Mouse (Mus musculus): ENCODE data around the gene Skap1. TPM values are rescaled to one million over a fixed set of nuclear protein-coding genes. Genes with fewer than 3 reads are reported as not detected.
"Not testable (repeated sequence)": the region's sequence is repeated elsewhere in the genome, so short reads cannot be mapped to it uniquely, and the experiment has no call there.

Gene Skap1
- polyA plus RNA-seq, 1 experiment from 2014 or later: 6.5 TPM

GRCm38 (mm10) chr11:96713210-96714005 lies 249.0 kb downstream of the Skap1 start:
- H3K36me3 ChIP-seq: no peaks in the 10 kb centered on the region
- H3K27ac ChIP-seq (replicated peaks): peak overlapping the region; percentile 69
- H3K4me1 ChIP-seq (replicated peaks): peaks cover 20% of the 10 kb centered on the region
- no peak overlapping the region for H3K9ac ChIP-seq
- WGBS: 43% methylated on average over 18 of the region's 18 CpGs
- H3K4me3 ChIP-seq: no peak overlapping the region
- no peaks in the 10 kb centered on the region for H3K27me3 ChIP-seq
- no peak for ATAC-seq (ENCODE audit: low FRiP score, low read depth)
- H3K4me2 ChIP-seq: peak overlapping the region; percentile 35
- no peaks in the 10 kb centered on the region for H3K9me3 ChIP-seq

GRCm38 (mm10) chr11:96714011-96714410 lies 249.6 kb downstream of the Skap1 start:
- no peak overlapping the region for H3K4me2 ChIP-seq
- H3K9me3 ChIP-seq: no peaks in the 10 kb centered on the region
- no peaks in the 10 kb centered on the region for H3K36me3 ChIP-seq
- no peak overlapping the region for H3K9ac ChIP-seq
- peaks cover 25% of the 10 kb centered on the region for H3K4me1 ChIP-seq (replicated peaks)
- ATAC-seq (ENCODE audit: low FRiP score, low read depth): no peak
- 50% methylated on average over 7 of the region's 7 CpGs for WGBS
- no peak overlapping the region for H3K4me3 ChIP-seq
- peak overlapping the region; percentile 69 for H3K27ac ChIP-seq (replicated peaks)
- no peaks in the 10 kb centered on the region for H3K27me3 ChIP-seq

- not testable (repeated sequence) for H3K4me3 ChIP-seq; H3K27me3 ChIP-seq; ATAC-seq (ENCODE audit: low FRiP score, low read depth); H3K36me3 ChIP-seq; H3K4me2 ChIP-seq; H3K9ac ChIP-seq; H3K9me3 ChIP-seq
- 88% methylated on average over 5 of the region's 5 CpGs for WGBS
- Histone ChIP-seq H3K27ac (replicated peaks) (0 out of 2 replicates have a peak overlapping the region, but pooled peaks have one; percentile 1), H3K4me1 (replicated peaks) (peaks cover 30% of the 10 kb centered on the region)
Measured at GRCm38 (mm10) chr11:96715168-96715567, 250.8 kb downstream of the Skap1 start.

- ATAC-seq (ENCODE audit: low FRiP score, low read depth): no peak
Measured at GRCm38 (mm10) chr11:96718609-96719008, 254.2 kb downstream of the Skap1 start.

GRCm38 (mm10) chr11:96725833-96726232 lies 261.4 kb downstream of the Skap1 start:
- ATAC-seq (ENCODE audit: low FRiP score, low read depth): no peak
- peaks cover 15% of the 10 kb centered on the region; the same call in 1 of the 2 replicates for H3K4me1 ChIP-seq (replicated peaks)
- no peaks in the 10 kb centered on the region for H3K36me3 ChIP-seq
- H3K4me2 ChIP-seq: no peak overlapping the region
- no peaks in the 10 kb centered on the region for H3K27me3 ChIP-seq
- WGBS: 92% methylated on average over 1 of the region's 1 CpGs
- H3K27ac ChIP-seq (replicated peaks): no peak overlapping the region
- no peak overlapping the region for H3K4me3 ChIP-seq
- H3K9ac ChIP-seq: no peak overlapping the region
- no peaks in the 10 kb centered on the region for H3K9me3 ChIP-seq

More at GRCm38 (mm10) chr11:96718609-96719008, 254.2 kb downstream of the Skap1 start:
- Histone ChIP-seq H3K27me3 (no peaks in the 10 kb centered on the region), H3K9ac (no peak overlapping the region), H3K4me3 (no peak overlapping the region), H3K4me2 (no peak overlapping the region), H3K36me3 (no peaks in the 10 kb centered on the region), H3K27ac (replicated peaks) (peak overlapping the region; percentile 0; the same call in 1 of the 2 replicates), H3K4me1 (replicated peaks) (peaks cover 32% of the 10 kb centered on the region), H3K9me3 (no peaks in the 10 kb centered on the region)
- WGBS: 28% methylated on average over 7 of the region's 7 CpGs

- ATAC-seq (ENCODE audit: low FRiP score, low read depth): no peak
- H3K4me2 ChIP-seq: no peak overlapping the region
- peaks cover 20% of the 10 kb centered on the region; the same call in 1 of the 2 replicates for H3K4me1 ChIP-seq (replicated peaks)
- H3K9ac ChIP-seq: no peak overlapping the region
- H3K36me3 ChIP-seq: no peaks in the 10 kb centered on the region
- H3K4me3 ChIP-seq: no peak overlapping the region
- H3K27me3 ChIP-seq: no peaks in the 10 kb centered on the region
- WGBS: 56% methylated on average over 2 of the region's 2 CpGs
- H3K9me3 ChIP-seq: no peaks in the 10 kb centered on the region
- H3K27ac ChIP-seq (replicated peaks): peak overlapping the region; percentile 45; the same call in 1 of the 2 replicates
Measured at GRCm38 (mm10) chr11:96728577-96728976, 264.2 kb downstream of the Skap1 start.

GRCm38 (mm10) chr11:96729462-96729861 lies 265.1 kb downstream of the Skap1 start:
- Histone ChIP-seq H3K4me3 (no peak overlapping the region), H3K9me3 (no peaks in the 10 kb centered on the region), H3K27ac (replicated peaks) (peak overlapping the region; percentile 45), H3K4me2 (peak overlapping the region; percentile 36), H3K9ac (no peak overlapping the region), H3K4me1 (replicated peaks) (peaks cover 20% of the 10 kb centered on the region; the same call in 1 of the 2 replicates), H3K36me3 (no peaks in the 10 kb centered on the region), H3K27me3 (no peaks in the 10 kb centered on the region)
- ATAC-seq (ENCODE audit: low FRiP score, low read depth): no peak
- 12% methylated on average over 9 of the region's 9 CpGs for WGBS

GRCm38 (mm10) chr11:96730327-96730726 lies 265.9 kb downstream of the Skap1 start:
- ATAC-seq (ENCODE audit: low FRiP score, low read depth): no peak
- no peaks in the 10 kb centered on the region for H3K9me3 ChIP-seq
- no peak overlapping the region for H3K4me2 ChIP-seq
- H3K9ac ChIP-seq: no peak overlapping the region
- H3K4me3 ChIP-seq: no peak overlapping the region
- peaks cover 20% of the 10 kb centered on the region; the same call in 1 of the 2 replicates for H3K4me1 ChIP-seq (replicated peaks)
- no peaks in the 10 kb centered on the region for H3K27me3 ChIP-seq
- 41% methylated on average over 5 of the region's 5 CpGs for WGBS
- no peaks in the 10 kb centered on the region for H3K36me3 ChIP-seq
- peak overlapping the region; percentile 12; the same call in 1 of the 2 replicates for H3K27ac ChIP-seq (replicated peaks)

GRCm38 (mm10) chr11:96732657-96733056 lies 268.3 kb downstream of the Skap1 start:
- ATAC-seq (ENCODE audit: low FRiP score, low read depth): no peak
- no peaks in the 10 kb centered on the region for H3K9me3 ChIP-seq
- peaks cover 35% of the 10 kb centered on the region for H3K4me1 ChIP-seq (replicated peaks)
- H3K9ac ChIP-seq: no peak overlapping the region
- no peak overlapping the region for H3K4me3 ChIP-seq
- H3K27ac ChIP-seq (replicated peaks): 0 out of 2 replicates have a peak overlapping the region, but pooled peaks have one; percentile 50
- WGBS: 32% methylated on average over 4 of the region's 4 CpGs
- no peaks in the 10 kb centered on the region for H3K27me3 ChIP-seq
- H3K36me3 ChIP-seq: no peaks in the 10 kb centered on the region
- no peak overlapping the region for H3K4me2 ChIP-seq

- WGBS: under 1% methylated on average over 19 of the region's 19 CpGs
- peak; percentile 89 for ATAC-seq (ENCODE audit: low FRiP score, low read depth)
- peaks cover 44% of the 10 kb centered on the region for H3K4me1 ChIP-seq (replicated peaks)
- H3K9ac ChIP-seq: peak overlapping the region; percentile 43
- peak overlapping the region; percentile 53 for H3K4me2 ChIP-seq
- no peaks in the 10 kb centered on the region for H3K36me3 ChIP-seq
- H3K9me3 ChIP-seq: no peaks in the 10 kb centered on the region
- peak overlapping the region; percentile 23 for H3K4me3 ChIP-seq
- H3K27ac ChIP-seq (replicated peaks): peak overlapping the region; percentile 78
- H3K27me3 ChIP-seq: no peaks in the 10 kb centered on the region
Measured at GRCm38 (mm10) chr11:96735908-96736307, 271.5 kb downstream of the Skap1 start.

GRCm38 (mm10) chr11:96736361-96736760 lies 272.0 kb downstream of the Skap1 start:
- 12% methylated on average over 11 of the region's 11 CpGs for WGBS
- Histone ChIP-seq H3K9me3 (no peaks in the 10 kb centered on the region), H3K4me2 (peak overlapping the region; percentile 53), H3K27ac (replicated peaks) (peak overlapping the region; percentile 78), H3K4me3 (no peak overlapping the region), H3K36me3 (no peaks in the 10 kb centered on the region), H3K27me3 (no peaks in the 10 kb centered on the region), H3K9ac (no peak overlapping the region), H3K4me1 (replicated peaks) (peaks cover 46% of the 10 kb centered on the region)
- peak; percentile 33; the same call in 1 of the 2 replicates for ATAC-seq (ENCODE audit: low FRiP score, low read depth)

- no peak overlapping the region for H3K9ac ChIP-seq
- H3K4me2 ChIP-seq: no peak overlapping the region
- WGBS: 48% methylated on average over 14 of the region's 14 CpGs
- H3K9me3 ChIP-seq: no peaks in the 10 kb centered on the region
- H3K27me3 ChIP-seq: no peaks in the 10 kb centered on the region
- H3K27ac ChIP-seq (replicated peaks): peak overlapping the region; percentile 63
- ATAC-seq (ENCODE audit: low FRiP score, low read depth): no peak
- H3K4me1 ChIP-seq (replicated peaks): peaks cover 57% of the 10 kb centered on the region
- H3K36me3 ChIP-seq: no peaks in the 10 kb centered on the region
- H3K4me3 ChIP-seq: no peak overlapping the region
Measured at GRCm38 (mm10) chr11:96737673-96738471, 273.5 kb downstream of the Skap1 start.

All from hindbrain, embryonic 15.5 days (tissue).